9 mouse cellular contexts compared by ENCODE assay signal in genomic region chr10:79840644-79841551, GRCm38 (mm10). TPM values are rescaled to one million over a fixed set of nuclear protein-coding genes. Genes with fewer than 3 reads are reported as not detected.
DNase-seq lines count a peak whose midpoint lies in the region; ATAC-seq and TF ChIP-seq lines count a peak whose summit lies in the region.
"Had no signal": no experiment of that assay in that cellular context is flagged by ENCODE, and none has a peak within 500 bp of the region (broad histone marks: within the 10 kb centered on the region; RNA-seq: fewer than 3 reads in every experiment).

No protein-coding gene starts in this region.

- peak; percentile 19 for DNase-seq in CD4-positive helper T cell, adult 2 months (ENCODE audit: low read depth, low spot score)
- peak; percentile 74 for DNase-seq in forebrain, embryonic 11.5 days (ENCODE audit: low spot score)
- DNase-seq in heart, postnatal 0 days (ENCODE audit: low spot score) = peak; percentile 88
- DNase-seq in kidney, postnatal 36 days = peak; percentile 79 to 80
- DNase-seq in lung, adult 18-20 months = peak; percentile 78 to 81
- DNase-seq in c-Kit-positive CD71-positive TER-119-positive erythroid progenitor cells, embryonic 14.5 days (ENCODE audit: low spot score) = no peak

- H3K27ac ChIP-seq in bone marrow, adult 2 months (ENCODE audit: control insufficient read depth, insufficient read depth, low read depth, low read length, poor library complexity) = no peak overlapping the region
- peak overlapping the region; percentile 74 for H3K27ac ChIP-seq in forebrain, embryonic 11.5 days (ENCODE audit: low read depth, low read length)
- peak overlapping the region; percentile 85 for H3K27ac ChIP-seq in heart, postnatal 0 days (ENCODE audit: low read depth)
- peak overlapping the region; percentile 70 for H3K27ac ChIP-seq in neural tube, embryonic 14.5 days (ENCODE audit: low read depth, low read length)

- H3K4me1 ChIP-seq in bone marrow, adult 2 months (ENCODE audit: control insufficient read depth, insufficient read depth, low read length) = peaks cover 2% of the 10 kb centered on the region; the same call in 1 of the 2 replicates
- peaks cover 6% of the 10 kb centered on the region; the same call in 1 of the 2 replicates for H3K4me1 ChIP-seq in forebrain, embryonic 11.5 days (replicated peaks; ENCODE audit: control insufficient read depth, insufficient read depth, low read length)
- H3K4me1 ChIP-seq in heart, postnatal 0 days (ENCODE audit: control insufficient read depth, insufficient read depth) = 0 out of 2 replicates have a peak, but pooled peaks cover 4% of the 10 kb centered on the region
- H3K4me1 ChIP-seq in neural tube, embryonic 14.5 days (ENCODE audit: control insufficient read depth, insufficient read depth, low read length) = peaks cover 15% of the 10 kb centered on the region

- H3K4me2 ChIP-seq in forebrain, embryonic 11.5 days (ENCODE audit: low read depth, low read length, severe bottlenecking) = peak overlapping the region; percentile 64
- H3K4me2 ChIP-seq in heart, postnatal 0 days (ENCODE audit: low read depth, low read length) = peak overlapping the region; percentile 68
- peak overlapping the region; percentile 61 for H3K4me2 ChIP-seq in neural tube, embryonic 14.5 days (ENCODE audit: low read depth, low read length)

- TF ChIP-seq CTCF in bone marrow, adult 2 months (IDR thresholded peaks at IDR 0.05; ENCODE audit: control insufficient read depth, insufficient read depth, low read length) = no peak
- TF ChIP-seq CTCF in heart, postnatal 0 days (IDR thresholded peaks at IDR 0.05; ENCODE audit: low read depth) = peak; percentile 30

- under 1% methylated on average over 22 of the region's 24 CpGs for WGBS in bone marrow, adult 2 months
- WGBS in forebrain, embryonic 11.5 days = under 1% methylated on average over 24 of the region's 24 CpGs
- WGBS in heart, postnatal 0 days = 1% methylated on average over 24 of the region's 24 CpGs
- under 1% methylated on average over 24 of the region's 24 CpGs for WGBS in neural tube, embryonic 14.5 days

- H3K36me3 ChIP-seq in forebrain, embryonic 11.5 days (ENCODE audit: control insufficient read depth, insufficient read depth, low read length) = no peaks in the 10 kb centered on the region
- no peaks in the 10 kb centered on the region for H3K36me3 ChIP-seq in heart, postnatal 0 days (replicated peaks; ENCODE audit: control insufficient read depth, insufficient read depth, low read length)
- no peaks in the 10 kb centered on the region for H3K36me3 ChIP-seq in neural tube, embryonic 14.5 days (ENCODE audit: control insufficient read depth, insufficient read depth, low read length)

- H3K9me3 ChIP-seq in forebrain, embryonic 11.5 days (ENCODE audit: control insufficient read depth, low read length) = no peaks in the 10 kb centered on the region
- no peaks in the 10 kb centered on the region for H3K9me3 ChIP-seq in heart, postnatal 0 days (replicated peaks; ENCODE audit: control insufficient read depth, low read length)
- H3K9me3 ChIP-seq in neural tube, embryonic 14.5 days (ENCODE audit: control insufficient read depth, low read length) = no peaks in the 10 kb centered on the region

- peak; percentile 88 for ATAC-seq in forebrain, embryonic 11.5 days (replicated peaks; ENCODE audit: low FRiP score)
- ATAC-seq in heart, postnatal 0 days (ENCODE audit: insufficient read depth, low read depth) = peak; percentile 88
- ATAC-seq in neural tube, embryonic 14.5 days (ENCODE audit: low read depth) = peak; percentile 83

- peak overlapping the region; percentile 64 for H3K9ac ChIP-seq in forebrain, embryonic 11.5 days (ENCODE audit: low read length)
- peak overlapping the region; percentile 56 for H3K9ac ChIP-seq in heart, postnatal 0 days (replicated peaks; ENCODE audit: low read depth, low read length)
- H3K9ac ChIP-seq in neural tube, embryonic 14.5 days (replicated peaks; ENCODE audit: low read depth, low read length) = peak overlapping the region; percentile 46

- TF ChIP-seq POLR2A in bone marrow, adult 2 months (IDR thresholded peaks at IDR 0.05; ENCODE audit: borderline replicate concordance, control insufficient read depth, low read depth, low read length) = no peak

- no peaks in the 10 kb centered on the region for H3K27me3 ChIP-seq in forebrain, embryonic 11.5 days (ENCODE audit: control insufficient read depth, insufficient read depth, low read length)
- H3K27me3 ChIP-seq in heart, postnatal 0 days (ENCODE audit: control insufficient read depth, insufficient read depth, low read length) = no peaks in the 10 kb centered on the region
- no peaks in the 10 kb centered on the region for H3K27me3 ChIP-seq in neural tube, embryonic 14.5 days (ENCODE audit: control insufficient read depth, insufficient read depth, low read length)

- peak overlapping the region; percentile 52 for H3K4me3 ChIP-seq in bone marrow, adult 2 months (replicated peaks; ENCODE audit: control insufficient read depth, low read depth, low read length)
- H3K4me3 ChIP-seq in forebrain, embryonic 11.5 days (ENCODE audit: low read depth, low read length) = peak overlapping the region; percentile 28
- peak overlapping the region; percentile 46 for H3K4me3 ChIP-seq in heart, postnatal 0 days (ENCODE audit: low read depth, low read length)
- peak overlapping the region; percentile 28 for H3K4me3 ChIP-seq in neural tube, embryonic 14.5 days (ENCODE audit: low read depth, low read length)

- TF ChIP-seq EP300 in heart, postnatal 0 days (IDR thresholded peaks at IDR 0.05; ENCODE audit: low read depth) = peak; percentile 79

RNA-seq across cellular contexts. Expression of gene Ptbp1, which starts 13.3 kb away (rescaled TPM):
- polyA plus RNA-seq in bone marrow, adult 2 months (2011; ENCODE audit: insufficient read depth, insufficient read length, low replicate concordance, missing spikeins) = 113 and 188 TPM in 2 replicates
- 261 and 295 TPM in 2 replicates for polyA plus RNA-seq in forebrain, embryonic 11.5 days (2014; fragmentation: Nextera tagmentation; extraction: Ambion mirVana)
- total RNA-seq in heart, postnatal 0 days (2014; rRNA removed; ENCODE audit: low replicate concordance) = 186 and 196 TPM in 2 replicates
- polyA plus RNA-seq in heart, postnatal 0 days (2015; fragmentation: Nextera tagmentation; extraction: Ambion mirVana) = 39.8 and 40.4 TPM in 2 replicates
- 36.9 and 53.5 TPM in 2 replicates for polyA plus RNA-seq in neural tube, embryonic 14.5 days (2014; fragmentation: Nextera tagmentation; extraction: Ambion mirVana)

RNA-seq across cellular contexts. Expression of gene Misp, which starts 20.1 kb away (rescaled TPM):
- not detected in 2 replicates for polyA plus RNA-seq in bone marrow, adult 2 months (2011; ENCODE audit: insufficient read depth, insufficient read length, low replicate concordance, missing spikeins)
- polyA plus RNA-seq in forebrain, embryonic 11.5 days (2014; fragmentation: Nextera tagmentation; extraction: Ambion mirVana) = 0.39 and 0.99 TPM in 2 replicates
- not detected in 2 replicates for total RNA-seq in heart, postnatal 0 days (2014; rRNA removed; ENCODE audit: low replicate concordance)
- 0.08 and 0.41 TPM in 2 replicates for polyA plus RNA-seq in heart, postnatal 0 days (2015; fragmentation: Nextera tagmentation; extraction: Ambion mirVana)
- 0.35 and 0.36 TPM in 2 replicates for polyA plus RNA-seq in neural tube, embryonic 14.5 days (2014; fragmentation: Nextera tagmentation; extraction: Ambion mirVana)

RNA-seq across cellular contexts. Expression of gene Prtn3, which starts 33.4 kb away (rescaled TPM):
- 143 and 259 TPM in 2 replicates for polyA plus RNA-seq in bone marrow, adult 2 months (2011; ENCODE audit: insufficient read depth, insufficient read length, low replicate concordance, missing spikeins)
- polyA plus RNA-seq in forebrain, embryonic 11.5 days (2014; fragmentation: Nextera tagmentation; extraction: Ambion mirVana) = 13.0 and 13.3 TPM in 2 replicates
- not detected in 2 replicates for total RNA-seq in heart, postnatal 0 days (2014; rRNA removed; ENCODE audit: low replicate concordance)
- polyA plus RNA-seq in heart, postnatal 0 days (2015; fragmentation: Nextera tagmentation; extraction: Ambion mirVana) = 0.70 and 0.74 TPM in 2 replicates
- polyA plus RNA-seq in neural tube, embryonic 14.5 days (2014; fragmentation: Nextera tagmentation; extraction: Ambion mirVana) = 11.1 and 12.4 TPM in 2 replicates

RNA-seq across cellular contexts. Expression of gene Plppr3, which starts 33.5 kb away (rescaled TPM):
- polyA plus RNA-seq in bone marrow, adult 2 months (2011; ENCODE audit: insufficient read depth, insufficient read length, low replicate concordance, missing spikeins) = 16.4 and 32.4 TPM in 2 replicates
- 131 and 146 TPM in 2 replicates for polyA plus RNA-seq in forebrain, embryonic 11.5 days (2014; fragmentation: Nextera tagmentation; extraction: Ambion mirVana)
- total RNA-seq in heart, postnatal 0 days (2014; rRNA removed; ENCODE audit: low replicate concordance) = 3.2 and 5.9 TPM in 2 replicates
- 2.5 and 3.0 TPM in 2 replicates for polyA plus RNA-seq in heart, postnatal 0 days (2015; fragmentation: Nextera tagmentation; extraction: Ambion mirVana)
- 299 and 327 TPM in 2 replicates for polyA plus RNA-seq in neural tube, embryonic 14.5 days (2014; fragmentation: Nextera tagmentation; extraction: Ambion mirVana)

RNA-seq across cellular contexts. Expression of gene Elane, which starts 45.1 kb away (rescaled TPM):
- polyA plus RNA-seq in bone marrow, adult 2 months (2011; ENCODE audit: insufficient read depth, insufficient read length, low replicate concordance, missing spikeins) = 102 and 162 TPM in 2 replicates
- polyA plus RNA-seq in forebrain, embryonic 11.5 days (2014; fragmentation: Nextera tagmentation; extraction: Ambion mirVana) = not detected in 2 replicates
- total RNA-seq in heart, postnatal 0 days (2014; rRNA removed; ENCODE audit: low replicate concordance) = not detected in 2 replicates
- polyA plus RNA-seq in heart, postnatal 0 days (2015; fragmentation: Nextera tagmentation; extraction: Ambion mirVana) = not detected in 2 replicates
- polyA plus RNA-seq in neural tube, embryonic 14.5 days (2014; fragmentation: Nextera tagmentation; extraction: Ambion mirVana) = 0.55 TPM in 1 of 2 replicates, not detected in the other
- total RNA-seq: layer of hippocampus, postnatal 14 days had no signal

Comparison
In these comparisons a context has a peak if more than half of its experiments do, and no peak if none do; other contexts are left out.
1. RNA of gene Prtn3, which starts 33.4 kb away (polyA plus RNA-seq): 143 to 259 TPM in bone marrow, adult 2 months; 13.0 to 13.3 TPM in forebrain, embryonic 11.5 days, 11.1 to 12.4 TPM in neural tube, embryonic 14.5 days and 0.70 to 0.74 TPM in heart, postnatal 0 days; every median in the first group is over 10 times any median in the second.
2. Peak in every context shown above with its lines, with median percentiles within 50 percentile points of each other: H3K4me3 ChIP-seq, ATAC-seq, H3K4me2 ChIP-seq and H3K9ac ChIP-seq.